Mouse (Mus musculus) midbrain, embryonic 16.5 days (tissue): ENCODE measurements around the gene Pycard. TPM values are rescaled to one million over a fixed set of nuclear protein-coding genes. Genes with fewer than 3 reads are reported as not detected.

ENCODE experiments used
- ATAC-seq: fragments of 200-750 bp; cut with Nextera tagmentation; 2 replicates; pipeline ENCODE4 v1.8.0; 2017; ENCODE audit warnings: moderate TSS enrichment
- H3K27ac ChIP-seq: fragments of 300-500 bp; sonication (generic); 2 replicates; pipeline ENCODE4 v1.5.1; 2014; ENCODE audit warnings: mild to moderate bottlenecking, low read length, mixed read lengths
- H3K27me3 ChIP-seq: fragments of 300-500 bp; sonication (generic); 2 replicates; pipeline ENCODE4 v1.6.1; 2014; ENCODE audit warnings: low read depth, low read length, mixed read lengths; ENCODE audit not compliant: control insufficient read depth, insufficient read depth
- H3K36me3 ChIP-seq: fragments of 300-500 bp; sonication (generic); 2 replicates; pipeline ENCODE4 v1.6.1; 2014; ENCODE audit warnings: mild to moderate bottlenecking, low read length, moderate library complexity, mixed read lengths; ENCODE audit not compliant: control insufficient read depth, insufficient read depth
- H3K4me1 ChIP-seq: fragments of 300-500 bp; sonication (generic); 2 replicates; pipeline ENCODE4 v1.6.1; 2014; ENCODE audit warnings: mild to moderate bottlenecking, low read length, mixed read lengths; ENCODE audit not compliant: control insufficient read depth, insufficient read depth
- H3K4me2 ChIP-seq: fragments of 300-500 bp; sonication (generic); 2 replicates; pipeline ENCODE4 v1.6.1; 2014; ENCODE audit warnings: mild to moderate bottlenecking, low read length, mixed read lengths
- H3K4me3 ChIP-seq: fragments of 300-500 bp; sonication (generic); 2 replicates; pipeline ENCODE4 v1.5.1; 2014; ENCODE audit warnings: low read depth, mild to moderate bottlenecking, low read length, moderate library complexity, mixed read lengths
- H3K9ac ChIP-seq: fragments of 300-500 bp; sonication (generic); 2 replicates; pipeline ENCODE4 v1.6.1; 2014; ENCODE audit warnings: low read depth, low read length, mixed read lengths
- H3K9me3 ChIP-seq: fragments of 300-500 bp; sonication (generic); replicated peaks from 2 replicates; pipeline ENCODE4 v1.6.1; 2014; ENCODE audit warnings: mild to moderate bottlenecking, low read length, mixed read lengths; ENCODE audit not compliant: control insufficient read depth, poor library complexity, severe bottlenecking
- WGBS: fragments of 180-500 bp; shearing (Covaris S2); extraction: QIAGEN DNeasy Blood & Tissue Kit; methylation state at CpG from one replicate; pipeline ENCODE4 v1.1.7; 2014; 5-methylcytosine and 5-hydroxymethylcytosine counted together
- polyA plus RNA-seq: library from polyadenylated mRNA; unstranded; fragments of >200 nt; fragmentation: Nextera tagmentation; extraction: Ambion mirVana; gene quantifications from 2 replicates; pipeline ENCODE4 v1.2.1, GENCODE M21; 2015

The Pycard gene
- polyA plus RNA-seq, 1 experiment from 2014 or later: 6.9 TPM

- H3K4me3 ChIP-seq: no peak overlapping the region
- no peak for ATAC-seq
- H3K4me1 ChIP-seq: no peaks in the 10 kb centered on the region; the same call in 1 of the 2 replicates
- H3K27ac ChIP-seq: no peak overlapping the region
- H3K9ac ChIP-seq: no peak overlapping the region
- no peak overlapping the region for H3K4me2 ChIP-seq
- 53% methylated on average over 6 of the region's 6 CpGs for WGBS
- no peaks in the 10 kb centered on the region for H3K9me3 ChIP-seq
- H3K36me3 ChIP-seq: peaks cover 6% of the 10 kb centered on the region
- no peaks in the 10 kb centered on the region for H3K27me3 ChIP-seq
Observed at GRCm38 (mm10) chr7:127991643-127992487, 1.8 kb downstream of the Pycard start.

- H3K27ac ChIP-seq: no peak overlapping the region
- WGBS: 82% methylated on average over 1 of the region's 1 CpGs
- no peaks in the 10 kb centered on the region for H3K9me3 ChIP-seq
- H3K4me3 ChIP-seq: no peak overlapping the region
- H3K36me3 ChIP-seq: peaks cover 15% of the 10 kb centered on the region
- H3K4me2 ChIP-seq: no peak overlapping the region
- no peak for ATAC-seq
- H3K27me3 ChIP-seq: no peaks in the 10 kb centered on the region
- no peaks in the 10 kb centered on the region; the same call in 1 of the 2 replicates for H3K4me1 ChIP-seq
- no peak overlapping the region for H3K9ac ChIP-seq
Observed at GRCm38 (mm10) chr7:127988904-127989303, 4.8 kb downstream of the Pycard start.

- Histone ChIP-seq H3K27ac (no peak overlapping the region), H3K9ac (no peak overlapping the region), H3K9me3 (no peaks in the 10 kb centered on the region), H3K4me2 (no peak overlapping the region), H3K27me3 (no peaks in the 10 kb centered on the region), H3K4me3 (no peak overlapping the region), H3K4me1 (no peaks in the 10 kb centered on the region), H3K36me3 (peaks cover 65% of the 10 kb centered on the region)
- ATAC-seq: no peak
- 97% methylated on average over 3 of the region's 3 CpGs for WGBS
Observed at GRCm38 (mm10) chr7:127980606-127981005, 13.1 kb downstream of the Pycard start.

- no peak overlapping the region for H3K4me3 ChIP-seq
- no peak for ATAC-seq
- H3K9ac ChIP-seq: no peak overlapping the region
- H3K9me3 ChIP-seq: no peaks in the 10 kb centered on the region
- 99% methylated on average over 2 of the region's 2 CpGs for WGBS
- peaks cover 73% of the 10 kb centered on the region for H3K36me3 ChIP-seq
- H3K4me2 ChIP-seq: no peak overlapping the region
- H3K27me3 ChIP-seq: no peaks in the 10 kb centered on the region
- no peak overlapping the region for H3K27ac ChIP-seq
- no peaks in the 10 kb centered on the region for H3K4me1 ChIP-seq
Observed at GRCm38 (mm10) chr7:127978856-127979255, 14.8 kb downstream of the Pycard start.

- no peak overlapping the region for H3K9ac ChIP-seq
- peaks cover 8% of the 10 kb centered on the region for H3K4me1 ChIP-seq
- H3K9me3 ChIP-seq: no peaks in the 10 kb centered on the region
- H3K27ac ChIP-seq: no peak overlapping the region
- peaks cover 59% of the 10 kb centered on the region for H3K36me3 ChIP-seq
- H3K4me2 ChIP-seq: no peak overlapping the region
- 95% methylated on average over 2 of the region's 2 CpGs for WGBS
- no peak for ATAC-seq
- no peak overlapping the region for H3K4me3 ChIP-seq
- no peaks in the 10 kb centered on the region for H3K27me3 ChIP-seq
Observed at GRCm38 (mm10) chr7:127974413-127974930, 19.2 kb downstream of the Pycard start.

GRCm38 (mm10) chr7:127967922-127968828 is 25.5 kb downstream of the Pycard start:
- peaks cover 21% of the 10 kb centered on the region for H3K36me3 ChIP-seq
- peaks cover 27% of the 10 kb centered on the region for H3K4me1 ChIP-seq
- peak overlapping the region; percentile 96 for H3K4me2 ChIP-seq
- ATAC-seq: peak; percentile 50; the same call in 1 of the 2 replicates
- peak overlapping the region; percentile 98 for H3K9ac ChIP-seq
- H3K4me3 ChIP-seq: peak overlapping the region; percentile 95
- no peaks in the 10 kb centered on the region for H3K27me3 ChIP-seq
- under 1% methylated on average over 38 of the region's 42 CpGs for WGBS
- no peaks in the 10 kb centered on the region for H3K9me3 ChIP-seq
- H3K27ac ChIP-seq: peak overlapping the region; percentile 99

- peak within 1 kb of the TSS; percentile 95 for H3K4me3 ChIP-seq
- peak; percentile 96 for ATAC-seq
- H3K9me3 ChIP-seq: no peaks in the 10 kb centered on the region
- WGBS: under 1% methylated on average over 89 of the region's 92 CpGs
- H3K27me3 ChIP-seq: no peaks in the 10 kb centered on the region
- peak within 1 kb of the TSS; percentile 99 for H3K27ac ChIP-seq
- peaks cover 27% of the 10 kb centered on the region for H3K4me1 ChIP-seq
- peaks cover 13% of the 10 kb centered on the region for H3K36me3 ChIP-seq
- peak within 1 kb of the TSS; percentile 96 for H3K4me2 ChIP-seq
- peak within 1 kb of the TSS; percentile 98 for H3K9ac ChIP-seq
Observed at GRCm38 (mm10) chr7:127967004-127967921, 26.4 kb downstream of the Pycard start, which contains the start of gene Fus. Fus (plus strand) TSS chr7:127967457.

GRCm38 (mm10) chr7:127966371-127966918 is 27.2 kb downstream of the Pycard start:
- Histone ChIP-seq H3K27me3 (no peaks in the 10 kb centered on the region), H3K4me2 (peak overlapping the region; percentile 64), H3K36me3 (peaks cover 10% of the 10 kb centered on the region), H3K4me1 (peaks cover 27% of the 10 kb centered on the region), H3K9me3 (no peaks in the 10 kb centered on the region), H3K4me3 (peak overlapping the region; percentile 95), H3K27ac (peak overlapping the region; percentile 99), H3K9ac (peak overlapping the region; percentile 98)
- ATAC-seq: peak; percentile 25; the same call in 1 of the 2 replicates
- whole genome bisulfite sequencing: 9% methylated on average over 10 of the region's 10 CpGs
